Comparison of ENCODE assay signal across 23 mouse cellular contexts in genomic region chr16:83271869-83272268, GRCm38 (mm10).
"Had no signal": no experiment of that assay in that cellular context is flagged by ENCODE, and none has a peak within 500 bp of the region (broad histone marks: within the 10 kb centered on the region; RNA-seq: fewer than 3 reads in every experiment).

No protein-coding gene starts in this region.

- DNase-seq: forebrain, postnatal 0 days; gastrocnemius, postnatal 14 days; gastrocnemius, postnatal 36 days; heart, adult 11 months; heart, adult 2 months; heart, postnatal 10 days; kidney, adult 11 months; kidney, adult 2 months; kidney, adult 9 months; kidney, postnatal 14 days; kidney, postnatal 36 days; layer of hippocampus, adult 9-11 months; layer of hippocampus, postnatal 36 days; left cerebral cortex, postnatal 4 days had no signal

- H3K4me1 ChIP-seq: hindbrain, embryonic 12.5 days; kidney, embryonic 15.5 days; limb, embryonic 13.5 days; limb, embryonic 15.5 days had no signal

- H3K4me3 ChIP-seq: heart, adult 2 months; hindbrain, embryonic 12.5 days; kidney, embryonic 15.5 days; limb, embryonic 13.5 days; limb, embryonic 15.5 days had no signal

- H3K27ac ChIP-seq: heart, adult 2 months; hindbrain, embryonic 12.5 days; hindbrain, embryonic 14.5 days; kidney, embryonic 15.5 days; kidney, postnatal 0 days; limb, embryonic 13.5 days; limb, embryonic 15.5 days had no signal

- H3K4me2 ChIP-seq: heart, embryonic 11.5 days; hindbrain, embryonic 12.5 days; hindbrain, embryonic 14.5 days; kidney, embryonic 15.5 days; limb, embryonic 13.5 days; limb, embryonic 15.5 days had no signal

- H3K9me3 ChIP-seq: hindbrain, embryonic 12.5 days; kidney, embryonic 15.5 days; limb, embryonic 13.5 days; limb, embryonic 15.5 days had no signal

- ATAC-seq: forebrain, postnatal 0 days; hindbrain, embryonic 16.5 days; intestine, embryonic 16.5 days had no signal

- H3K36me3 ChIP-seq: hindbrain, embryonic 12.5 days; kidney, embryonic 15.5 days; limb, embryonic 13.5 days; limb, embryonic 15.5 days had no signal

- H3K9ac ChIP-seq: forebrain, postnatal 0 days; hindbrain, embryonic 12.5 days; hindbrain, embryonic 14.5 days; kidney, embryonic 15.5 days; limb, embryonic 13.5 days; limb, embryonic 15.5 days had no signal

- H3K27me3 ChIP-seq: hindbrain, embryonic 12.5 days; kidney, embryonic 15.5 days; limb, embryonic 13.5 days; limb, embryonic 15.5 days had no signal
